Mouse (Mus musculus) testis, adult 2 months (tissue): ENCODE data around the gene Smr2. TPM values are rescaled to one million over a fixed set of nuclear protein-coding genes. Genes with fewer than 3 reads are reported as not detected.
"Not testable (repeated sequence)": the region's sequence is repeated elsewhere in the genome, so short reads cannot be mapped to it uniquely, and the experiment has no call there.

Experiments used
- H3K27ac ChIP-seq: fragments of 200-500 bp; 2 replicates; pipeline ENCODE4 v1.5.1; 2012; ENCODE audit warnings: low read depth, low read length; ENCODE audit not compliant: control insufficient read depth, insufficient read depth
- H3K27me3 ChIP-seq: fragments of 200-500 bp; 2 replicates; pipeline ENCODE4 v1.6.1; 2012; ENCODE audit warnings: mild to moderate bottlenecking, low read length, moderate library complexity; ENCODE audit not compliant: control insufficient read depth, insufficient read depth
- H3K36me3 ChIP-seq: fragments of 200-500 bp; 2 replicates; pipeline ENCODE4 v1.6.1; 2012; ENCODE audit warnings: mild to moderate bottlenecking, low read length; ENCODE audit not compliant: control insufficient read depth, insufficient read depth
- H3K4me1 ChIP-seq: fragments of 200-500 bp; 2 replicates; pipeline ENCODE4 v1.6.1; 2012; ENCODE audit warnings: low read length; ENCODE audit not compliant: control insufficient read depth, insufficient read depth
- H3K4me3 ChIP-seq: fragments of 200-500 bp; 2 replicates; pipeline ENCODE4 v1.5.1; 2012; ENCODE audit warnings: low read depth, mild to moderate bottlenecking, low read length, moderate library complexity, mixed read lengths; ENCODE audit not compliant: control insufficient read depth
- CTCF ChIP-seq: fragments of 200-500 bp; IDR thresholded peaks from 2 replicates; pipeline ENCODE4 v1.5.1; 2012; ENCODE audit warnings: low read depth, mild to moderate bottlenecking, inconsistent platforms, low read length, moderate library complexity; ENCODE audit not compliant: control insufficient read depth, insufficient read depth, insufficient replicate concordance
- POLR2A ChIP-seq: fragments of 200-500 bp; IDR thresholded peaks from 2 replicates; pipeline ENCODE4 v1.6.1; 2012; ENCODE audit warnings: low read depth, mild to moderate bottlenecking, inconsistent platforms, low read length, moderate library complexity; ENCODE audit not compliant: control insufficient read depth
- polyA plus RNA-seq: library from polyadenylated mRNA; depleted of rRNA; stranded (reverse); fragments of >200 nt; gene quantifications from 2 replicates; pipeline ENCODE4 v1.2.3, GENCODE M21; 2012; rRNA removed

The Smr2 gene
- polyA plus RNA-seq, result not detected in 2 replicates

DNA sequence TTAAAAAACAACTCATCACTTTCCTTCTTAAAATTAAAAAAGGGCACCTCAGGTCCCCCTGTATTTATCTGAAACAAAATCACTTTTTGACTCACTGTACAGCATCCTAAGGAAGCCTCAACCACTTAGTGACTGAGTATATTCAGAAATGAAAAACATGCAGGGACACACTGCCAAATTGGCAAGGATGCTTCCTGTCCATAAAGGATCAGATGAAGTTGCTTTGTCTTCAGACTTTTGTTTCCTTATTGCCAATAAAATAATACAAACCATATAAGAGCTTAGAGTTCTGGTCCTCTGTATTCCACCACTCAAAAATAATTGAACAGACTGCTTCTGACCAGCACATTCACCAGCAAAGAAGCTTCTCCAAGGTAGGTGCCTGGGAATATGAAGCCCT, at the start of gene Smr2:
Smr2 (plus strand) TSS at position 301 of the 400 bp plus-strand sequence.
- not testable (repeated sequence) for H3K4me3 ChIP-seq

DNA sequence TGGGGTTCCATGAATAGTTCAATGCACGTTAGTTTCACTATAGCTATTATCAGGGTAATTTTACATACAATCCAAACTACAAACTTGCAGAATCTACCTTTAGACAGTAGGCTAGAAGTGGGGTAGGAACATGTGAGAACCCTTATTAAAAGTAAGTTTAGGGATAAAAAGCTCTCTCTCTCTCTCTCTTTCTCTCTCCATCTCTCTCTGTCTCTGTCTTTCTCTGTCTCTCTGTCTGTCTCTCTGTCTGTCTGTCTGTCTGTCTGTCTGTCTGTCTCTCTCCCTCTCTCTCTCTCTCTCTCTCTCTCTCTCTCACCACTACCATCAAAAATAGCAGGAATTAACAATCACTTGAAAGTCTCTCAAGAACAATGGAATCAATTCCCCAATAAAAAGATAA, 25.1 kb downstream of the Smr2 start, which contains the start of gene Gm11116:
Gm11116 (minus strand) TSS at position 101 of the 400 bp plus-strand sequence.
- TF ChIP-seq CTCF, result no peak
- TF ChIP-seq POLR2A, result no peak
- no peak within 1 kb of the TSS for H3K27ac ChIP-seq
- no peaks in the 10 kb centered on the region for H3K4me1 ChIP-seq
- H3K36me3 ChIP-seq, result no peaks in the 10 kb centered on the region
- no peaks in the 10 kb centered on the region for H3K27me3 ChIP-seq
- H3K4me3 ChIP-seq, result no peak within 1 kb of the TSS

More for the DNA sequence above, at the start of gene Smr2:
- H3K36me3 ChIP-seq, H3K27me3 ChIP-seq, H3K4me1 ChIP-seq, H3K27ac ChIP-seq: not testable (repeated sequence)

DNA sequence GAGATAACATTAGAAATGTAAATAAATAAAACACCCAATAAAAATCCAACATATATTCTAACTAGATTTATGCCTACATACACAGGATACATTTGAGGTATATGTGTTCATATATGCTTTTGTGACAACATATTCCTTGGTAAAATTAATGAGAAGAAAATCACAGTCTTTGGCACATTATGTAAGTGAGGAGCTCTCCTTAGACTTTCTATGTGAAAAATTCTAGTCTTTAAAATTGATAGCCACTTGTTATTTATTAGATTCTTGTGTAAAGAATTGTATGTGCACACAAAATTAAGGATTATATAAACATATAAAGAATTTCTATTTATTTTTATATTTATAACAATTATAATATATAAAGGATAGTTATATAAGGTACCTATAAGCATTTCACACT, 67.6 kb downstream of the Smr2 start, which contains the start of gene Gm11115:
Gm11115 (minus strand) TSS at position 101 of the 400 bp plus-strand sequence.
- Histone ChIP-seq H3K27me3 (no peaks in the 10 kb centered on the region), H3K4me3 (no peak within 1 kb of the TSS), H3K36me3 (no peaks in the 10 kb centered on the region), H3K27ac (no peak within 1 kb of the TSS), H3K4me1 (no peaks in the 10 kb centered on the region)
- TF ChIP-seq CTCF (no peak), POLR2A (no peak)

Other genes starting within 250 kb of the Smr2 start
- 4.6 TPM in 1 of 2 replicates, not detected in the other for gene Odam, start 201.5 kb upstream of the Smr2 start, polyA plus RNA-seq
- not detected in 2 replicates for gene Csn3, start 161.0 kb upstream of the Smr2 start, polyA plus RNA-seq
- not detected in 2 replicates for gene 2310003L06Rik, start 117.1 kb upstream of the Smr2 start, polyA plus RNA-seq
- gene Gm28434, start 117.0 kb upstream of the Smr2 start, polyA plus RNA-seq, result not detected in 2 replicates
- gene Cabs1, start 107.1 kb upstream of the Smr2 start, polyA plus RNA-seq, result 205 and 247 TPM in 2 replicates
- not detected in 2 replicates for gene Smr3a, start 84.0 kb upstream of the Smr2 start, polyA plus RNA-seq
- gene Gm11116, start 25.0 kb downstream of the Smr2 start, polyA plus RNA-seq, result not detected in 2 replicates
- not detected in 2 replicates for gene Gm11115, start 67.5 kb downstream of the Smr2 start, polyA plus RNA-seq
- not detected in 2 replicates for gene Gm7714, start 182.4 kb downstream of the Smr2 start, polyA plus RNA-seq
- gene Prol1, start 230.8 kb downstream of the Smr2 start, polyA plus RNA-seq, result not detected in 2 replicates